Mouse (Mus musculus) monocyte, adult 2 months (primary cell): ENCODE results near the gene Ppwd1.
"Not testable (repeated sequence)": the region's sequence is repeated elsewhere in the genome, so short reads cannot be mapped to it uniquely, and the experiment has no call there.

Experiments
- DNase-seq, 2 experiments: peaks; one replicate each; pipeline ENCODE4 v3.0.0; 2022; ENCODE audit warnings: low spot score in 2 of 2, low read depth in 1 of 2

Gene Ppwd1

DNA sequence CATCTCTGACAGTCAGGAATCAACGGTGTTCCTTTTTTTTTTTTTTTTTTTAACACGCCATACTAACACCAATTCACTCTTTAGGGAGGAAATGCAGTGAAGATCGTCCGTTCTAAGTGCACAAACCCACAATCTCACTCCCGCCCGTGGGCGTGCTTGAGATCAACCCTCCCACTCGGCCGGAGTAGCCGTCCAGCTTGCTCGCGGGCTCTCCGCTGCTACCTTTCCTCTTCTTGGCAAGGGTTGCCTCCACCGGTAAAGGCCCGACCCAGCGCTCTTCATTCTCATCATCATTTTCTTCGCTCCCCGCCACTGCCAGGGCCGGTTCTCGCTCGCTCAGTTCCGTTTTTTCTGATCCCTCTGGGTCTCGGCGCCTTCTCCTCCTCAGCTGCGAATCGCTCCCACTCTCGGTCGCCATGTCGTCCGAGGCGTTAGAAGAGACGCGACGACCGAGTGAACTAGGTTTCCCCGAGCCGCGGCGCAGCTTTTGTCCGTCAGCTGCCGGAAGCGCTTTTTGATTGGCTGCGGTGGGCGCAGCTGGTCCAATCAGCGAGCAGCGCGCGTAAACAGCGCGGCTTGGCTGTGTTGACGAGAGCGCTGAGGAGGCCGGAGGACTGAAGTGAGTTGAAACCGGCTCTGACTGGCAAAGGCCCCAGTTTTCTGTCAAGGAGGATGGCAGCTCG lies at the start of gene Ppwd1, which contains the start of gene Cenpk:
Gene Ppwd1, minus strand, starts transcription at position 460 of the 683 bp plus-strand sequence.
Gene Cenpk, plus strand, starts transcription at position 228 of the 683 bp plus-strand sequence.
- DNase-seq: peak; percentile 88 to 95

DNA sequence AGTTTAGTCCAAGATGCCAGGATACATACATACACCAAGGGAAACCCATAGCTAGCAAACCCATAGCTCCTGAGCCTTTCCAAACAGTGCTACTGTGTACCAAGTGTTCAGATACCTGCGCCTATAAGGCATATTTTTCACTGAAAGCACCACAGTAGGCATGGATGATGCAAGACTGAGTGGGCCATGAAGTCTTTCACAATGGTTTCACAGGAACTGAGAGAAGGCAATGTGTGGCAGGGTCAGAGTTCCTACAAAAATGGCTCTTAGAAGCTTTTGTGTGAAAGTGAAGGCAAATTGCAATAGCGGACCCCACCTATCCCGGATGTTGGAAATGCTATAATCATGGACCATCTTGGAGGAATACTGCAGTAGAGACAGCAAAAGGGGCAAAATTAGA lies 30.4 kb upstream of the Ppwd1 start:
- peak in 1 of 2 experiments; percentile 3 for DNase-seq

DNA sequence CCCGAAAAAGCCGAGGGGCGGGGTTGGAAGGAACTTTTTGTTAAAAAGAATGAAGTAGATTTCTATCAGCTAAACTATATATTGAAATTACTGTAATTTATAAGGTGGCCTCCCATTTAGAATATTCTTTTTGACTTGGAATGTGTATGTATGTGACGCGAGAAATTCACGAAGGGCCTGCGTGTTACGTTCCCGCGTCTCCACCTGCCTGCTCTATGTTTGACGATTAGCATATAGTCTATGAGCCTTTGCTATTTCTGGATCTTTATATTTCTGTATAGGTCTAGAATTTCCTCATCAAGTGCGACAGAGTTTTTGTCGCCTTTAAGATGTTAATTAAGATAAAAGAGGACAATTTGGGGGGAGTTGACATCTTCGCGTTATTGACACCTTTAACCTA lies 538 bp upstream of the Ppwd1 start:
- DNase-seq: no peak

DNA sequence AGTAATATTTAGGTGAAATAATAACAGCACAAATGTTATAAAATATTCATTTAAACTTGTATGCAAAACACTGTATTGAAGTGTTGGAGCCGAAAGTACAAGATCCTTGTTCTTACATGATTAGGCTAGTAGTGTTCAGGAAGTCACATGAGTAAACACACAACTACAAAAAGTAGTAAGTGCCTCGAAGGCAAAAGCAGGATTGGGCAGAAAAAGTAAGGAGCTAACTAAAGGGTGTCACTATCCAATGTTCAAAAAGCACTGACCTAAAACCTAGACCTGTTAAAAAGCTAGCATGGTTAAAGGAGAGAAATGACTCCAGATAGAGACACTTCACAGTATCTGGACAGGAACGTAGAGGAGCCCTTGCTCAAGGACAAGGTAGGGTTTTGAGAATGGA lies 1.2 kb downstream of the Ppwd1 start:
- no peak for DNase-seq

DNA sequence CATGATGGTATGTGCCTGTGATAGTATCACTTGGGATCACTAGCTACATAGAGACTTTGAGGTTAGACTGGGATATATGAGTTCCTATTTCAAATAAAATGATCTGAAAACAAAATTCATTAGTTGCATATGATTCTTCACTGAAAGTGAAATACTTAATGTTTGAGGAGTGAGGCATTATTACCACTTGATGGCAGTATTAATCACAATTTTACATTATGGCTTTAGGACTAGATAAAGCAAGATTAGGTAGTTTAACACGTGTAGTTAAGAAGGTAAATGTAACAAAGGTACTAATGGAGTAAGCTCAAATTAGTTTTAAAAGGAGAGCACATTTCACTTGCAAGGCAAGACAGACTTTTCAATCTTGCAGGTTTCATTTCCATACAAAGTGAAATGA lies 24.3 kb downstream of the Ppwd1 start:
- no peak for DNase-seq

DNA sequence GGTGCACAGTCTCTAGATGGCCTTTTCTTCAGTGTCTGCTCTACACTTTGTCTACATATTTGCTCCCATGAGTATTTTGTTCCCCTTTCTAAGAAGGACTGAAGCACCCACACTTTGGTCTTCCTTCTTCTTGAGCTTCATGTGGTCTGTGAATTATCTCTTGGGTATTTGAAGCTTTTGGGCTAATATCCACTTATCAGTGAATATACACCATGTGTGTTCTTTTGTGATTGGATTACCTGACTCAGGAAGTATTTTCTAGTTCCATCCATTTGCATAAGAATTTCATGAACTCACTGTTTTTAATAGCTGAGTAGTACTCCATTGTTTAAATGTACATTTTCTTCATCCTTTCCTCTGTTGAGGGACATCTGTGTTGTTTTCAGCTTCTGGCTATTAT lies 32.8 kb downstream of the Ppwd1 start:
- not testable (repeated sequence) for DNase-seq

DNA sequence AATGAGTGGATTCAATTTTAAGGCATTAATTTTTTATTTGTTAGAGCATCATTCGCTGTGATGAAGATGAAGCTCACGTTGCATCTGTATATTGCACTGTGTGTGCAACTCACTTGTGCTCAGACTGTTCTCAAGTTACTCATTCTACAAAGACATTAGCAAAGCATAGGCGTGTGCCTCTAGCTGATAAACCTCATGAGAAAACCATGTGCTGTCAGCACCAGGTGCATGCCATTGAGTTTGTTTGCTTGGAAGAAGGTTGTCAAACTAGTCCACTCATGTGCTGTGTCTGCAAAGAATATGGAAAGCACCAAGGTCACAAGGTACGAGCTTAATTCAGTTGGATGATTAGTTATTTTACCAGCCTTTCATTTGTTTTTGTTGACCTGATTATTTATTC lies 41.3 kb downstream of the Ppwd1 start:
- no peak for DNase-seq

DNA sequence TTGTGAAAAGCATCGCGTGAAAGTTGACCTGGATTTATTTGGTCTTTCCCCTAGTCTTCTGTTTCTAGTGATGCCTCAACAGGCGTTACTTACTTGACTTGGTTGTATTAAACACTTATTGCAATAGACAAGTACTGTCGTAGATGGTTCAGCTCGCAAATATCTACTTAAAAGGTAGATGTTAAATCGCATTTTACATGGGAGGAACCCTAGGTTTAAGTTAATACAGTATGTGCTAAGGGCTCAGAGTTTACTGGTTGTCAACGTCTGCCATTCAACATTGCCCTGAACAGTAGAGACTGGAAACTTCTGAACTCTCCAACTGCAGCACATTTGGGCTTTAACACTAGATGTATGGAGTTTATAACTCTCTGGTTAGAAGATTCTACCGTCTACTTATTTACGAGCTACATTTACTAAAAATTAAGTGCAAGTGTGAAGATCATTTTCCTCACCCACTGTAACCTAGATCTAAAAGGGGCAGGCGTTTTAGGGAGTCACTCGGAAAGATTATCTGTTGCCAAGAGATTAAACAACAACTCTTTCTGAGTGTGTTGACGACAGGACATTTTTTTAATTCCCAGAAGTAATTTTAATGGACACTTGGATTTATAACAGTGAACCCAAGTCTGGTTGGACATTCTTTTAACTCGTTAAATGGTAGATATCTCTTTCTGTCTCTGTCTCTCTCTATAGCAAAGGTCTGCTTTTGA lies 49.3 kb downstream of the Ppwd1 start:
- no peak for DNase-seq

DNA sequence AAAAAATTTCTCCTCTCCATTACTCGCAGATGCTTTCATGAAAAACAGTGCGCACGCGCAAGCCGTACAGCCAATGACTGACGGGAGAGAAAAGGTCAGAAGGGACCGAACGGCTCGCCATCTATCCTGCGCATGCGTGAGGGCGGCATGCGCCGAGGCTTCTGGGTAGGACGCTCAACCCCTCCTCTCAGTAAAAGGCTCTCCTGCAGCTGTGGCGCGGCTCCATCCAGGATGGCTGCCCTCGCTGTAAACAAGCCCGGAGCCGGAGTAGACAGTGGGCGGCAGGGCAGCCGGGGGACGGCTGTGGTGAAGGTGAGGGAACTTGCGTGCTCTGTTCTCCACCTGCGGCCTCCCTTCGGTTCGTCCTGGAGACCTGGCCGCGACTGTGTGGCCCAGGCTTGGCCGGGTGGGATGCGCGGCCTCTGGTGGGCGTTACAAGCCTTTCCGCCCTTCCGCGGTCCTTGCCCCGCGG lies 50.0 kb downstream of the Ppwd1 start, which contains the start of gene Trim23:
Gene Trim23, plus strand, starts transcription at position 148 of the 472 bp plus-strand sequence.
- DNase-seq: peak; percentile 87

DNA sequence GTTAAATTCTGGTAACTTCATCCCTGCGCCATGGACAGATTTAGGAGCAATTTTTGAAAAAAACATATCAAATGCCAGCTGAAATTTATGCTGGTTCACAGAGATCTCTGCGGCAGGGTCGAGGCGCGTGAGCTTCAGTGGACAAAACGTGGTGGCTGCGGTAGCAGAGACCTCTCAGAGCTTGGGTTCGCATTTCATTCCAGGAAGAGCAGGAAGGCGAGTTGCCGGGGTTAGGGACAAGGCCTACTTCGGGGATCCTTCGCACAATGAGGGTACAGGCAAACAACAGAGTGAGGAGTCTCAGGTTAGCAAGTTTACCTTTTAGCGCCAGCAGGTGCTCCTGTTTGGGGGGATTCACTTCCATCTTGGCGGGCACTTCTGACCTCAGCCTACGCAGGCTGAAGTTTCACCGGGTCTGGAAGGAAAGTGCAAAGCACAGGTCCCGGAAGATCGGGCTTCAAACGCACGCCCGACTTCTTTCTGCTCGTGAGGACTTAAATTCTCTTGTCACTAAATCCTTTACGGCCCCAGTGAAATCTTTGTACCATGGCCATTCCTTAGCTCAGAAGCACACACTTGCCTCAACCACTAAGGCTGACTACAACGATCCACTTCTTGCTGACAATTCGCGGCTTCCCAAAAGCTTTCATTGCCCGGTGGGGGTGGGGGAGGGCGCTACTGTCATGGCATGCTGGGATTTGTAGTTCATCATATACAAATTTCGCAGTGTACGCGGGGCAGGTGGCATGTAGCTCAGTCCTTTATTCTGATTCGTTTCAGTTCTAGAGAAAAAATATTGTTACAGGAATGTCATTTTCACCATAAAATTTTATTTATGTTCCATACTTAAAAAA lies 50.6 kb downstream of the Ppwd1 start, which contains the start of gene Trappc13:
Gene Trappc13, minus strand, starts transcription at position 674 of the 854 bp plus-strand sequence.
- no peak for DNase-seq

DNA sequence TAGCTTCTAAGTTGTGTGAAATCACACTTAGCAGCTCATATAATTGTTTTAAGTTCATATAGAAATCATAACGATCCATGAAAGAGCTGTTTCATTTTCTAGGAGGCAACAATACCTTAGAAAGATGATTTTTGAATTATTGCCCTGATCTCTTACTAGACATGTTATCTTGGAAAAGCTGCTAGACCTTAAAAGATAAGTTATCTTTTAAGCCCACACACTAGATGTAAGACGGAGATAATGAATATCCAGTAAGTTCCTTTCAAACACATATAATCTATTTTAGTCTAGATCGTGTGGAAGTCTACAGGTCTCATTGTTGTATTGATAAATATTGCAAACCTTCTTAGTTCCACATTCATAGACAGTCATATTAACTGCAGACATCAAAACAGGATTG lies 51.8 kb downstream of the Ppwd1 start:
- DNase-seq: no peak

DNA sequence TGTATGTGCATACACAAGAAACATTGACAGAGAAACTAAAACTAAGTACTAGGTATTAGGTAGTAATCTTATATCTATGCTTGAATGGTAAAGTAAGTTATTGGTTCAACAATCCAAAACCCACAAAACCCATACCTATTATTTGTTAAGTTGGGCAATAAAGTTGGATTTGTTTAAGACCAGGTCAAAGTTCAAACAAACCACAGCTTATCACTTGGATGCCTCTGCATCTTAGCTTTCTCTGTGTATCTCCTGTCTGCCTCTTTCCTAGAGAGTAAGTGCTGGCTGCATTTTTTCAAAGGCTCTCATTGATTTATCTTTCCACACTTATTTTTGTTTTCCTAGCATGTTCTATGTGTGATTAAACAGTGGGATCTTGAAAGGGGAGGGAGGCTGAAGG lies 56.1 kb downstream of the Ppwd1 start:
- DNase-seq: no peak

DNA sequence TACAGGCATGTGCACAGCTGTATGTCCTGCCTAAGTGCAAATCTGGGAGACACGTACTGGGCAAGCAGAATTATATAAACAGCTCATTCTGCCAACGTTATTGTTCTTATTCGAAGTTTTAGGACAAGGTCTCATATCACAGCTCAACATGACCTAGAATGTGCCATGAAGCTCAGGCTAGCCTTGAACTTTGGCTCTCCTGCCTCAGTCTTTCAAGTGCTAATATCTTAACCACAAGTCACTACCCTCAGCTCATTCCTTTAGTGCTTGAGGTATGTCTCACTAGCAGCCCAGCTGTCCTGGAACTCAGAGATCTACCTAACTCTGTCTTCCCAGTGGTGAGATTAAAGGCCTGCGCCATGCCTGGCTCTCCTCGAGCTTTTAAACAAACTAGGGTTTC lies 56.9 kb downstream of the Ppwd1 start:
- DNase-seq: no peak

DNA sequence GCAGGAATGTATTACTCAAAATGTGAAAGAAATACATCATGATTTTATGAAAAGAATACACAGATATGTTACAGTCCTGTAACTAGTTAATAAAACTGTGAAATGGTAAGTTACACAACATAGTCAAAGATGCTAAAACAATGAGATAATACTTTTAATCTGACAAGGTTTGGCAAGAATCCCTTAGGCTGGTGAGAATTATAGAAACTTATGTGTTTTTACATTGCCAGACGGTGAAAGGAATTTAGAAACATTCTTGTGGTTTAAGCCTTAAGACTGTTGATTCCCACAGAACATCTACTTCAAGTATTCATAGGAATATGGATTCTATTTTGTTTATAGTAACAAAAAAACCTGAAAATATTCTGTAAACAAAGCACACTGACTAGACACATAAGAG lies 73.0 kb downstream of the Ppwd1 start:
- DNase-seq: no peak
